Mouse (Mus musculus) heart, embryonic 15.5 days (tissue): Measurements from ENCODE around the gene Tmem59l. TPM values are rescaled to one million over a fixed set of nuclear protein-coding genes. Genes with fewer than 3 reads are reported as not detected.

ENCODE experiments used
- ATAC-seq: fragments of 200-750 bp; cut with Nextera tagmentation; replicated peaks from 2 replicates; pipeline ENCODE4 v1.8.0; 2017; ENCODE audit warnings: low read depth, moderate TSS enrichment; ENCODE audit not compliant: insufficient number of reproducible peaks, insufficient read depth, low FRiP score
- H3K27ac ChIP-seq: fragments of 300-500 bp; sonication (generic); 2 replicates; pipeline ENCODE4 v1.5.1; 2015; ENCODE audit warnings: mild to moderate bottlenecking, inconsistent platforms
- H3K27me3 ChIP-seq: fragments of 300-500 bp; sonication (generic); 2 replicates; pipeline ENCODE4 v1.6.1; 2015; ENCODE audit warnings: inconsistent platforms
- H3K36me3 ChIP-seq: fragments of 300-500 bp; sonication (generic); 2 replicates; pipeline ENCODE4 v1.6.1; 2015; ENCODE audit warnings: mild to moderate bottlenecking, inconsistent platforms
- H3K4me1 ChIP-seq: fragments of 300-500 bp; sonication (generic); replicated peaks from 2 replicates; pipeline ENCODE4 v1.6.1; 2015; ENCODE audit warnings: inconsistent platforms
- H3K4me2 ChIP-seq: fragments of 300-500 bp; sonication (generic); 2 replicates; pipeline ENCODE4 v1.6.1; 2015; ENCODE audit warnings: inconsistent platforms, mild to moderate bottlenecking, moderate library complexity
- H3K4me3 ChIP-seq: fragments of 300-500 bp; sonication (generic); 2 replicates; pipeline ENCODE4 v1.5.1; 2015; ENCODE audit warnings: mild to moderate bottlenecking, inconsistent platforms
- H3K9ac ChIP-seq: fragments of 300-500 bp; sonication (generic); 2 replicates; pipeline ENCODE4 v1.6.1; 2015; ENCODE audit warnings: mild to moderate bottlenecking, inconsistent platforms
- H3K9me3 ChIP-seq: fragments of 300-500 bp; sonication (generic); replicated peaks from 2 replicates; pipeline ENCODE4 v1.6.1; 2016; ENCODE audit warnings: inconsistent platforms
- WGBS: fragments of 180-500 bp; shearing (Covaris S2); methylation state at CpG from one replicate; pipeline ENCODE4 v1.1.7; 2015; ENCODE audit warnings: mixed read lengths; 5-methylcytosine and 5-hydroxymethylcytosine counted together
- polyA plus RNA-seq: library from polyadenylated mRNA; unstranded; fragments of >200 nt; fragmentation: Nextera tagmentation; extraction: Ambion mirVana; gene quantifications from 2 replicates; pipeline ENCODE4 v1.2.1, GENCODE M21; 2015

Tmem59l gene
- polyA plus RNA-seq, 1 experiment from 2014 or later: 0.24 TPM

DNA sequence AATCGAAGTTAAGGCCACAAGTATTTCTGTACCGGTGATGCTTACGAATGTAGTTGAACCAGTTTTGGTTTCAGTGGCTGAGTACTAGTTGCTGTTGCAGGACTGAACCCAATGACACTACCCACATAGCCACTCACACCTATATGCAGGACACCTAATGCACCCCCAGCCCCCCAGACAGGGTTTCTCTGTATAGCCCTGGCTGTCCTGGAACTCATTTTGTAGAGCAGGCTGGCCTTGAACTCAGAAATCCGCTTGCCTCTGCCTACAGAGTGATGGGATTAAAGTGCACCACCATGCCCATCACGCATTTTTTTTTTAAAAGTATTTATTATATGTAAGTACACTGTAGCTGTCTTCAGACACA, 19.9 kb upstream of the Tmem59l start:
- Histone ChIP-seq H3K27ac (peak overlapping the region; percentile 92; the same call in 1 of the 2 replicates), H3K4me3 (peak overlapping the region; percentile 74; the same call in 1 of the 2 replicates), H3K4me2 (no peak overlapping the region), H3K9ac (no peak overlapping the region), H3K27me3 (peaks cover 15% of the 10 kb centered on the region), H3K4me1 (peaks cover 58% of the 10 kb centered on the region), H3K9me3 (no peaks in the 10 kb centered on the region), H3K36me3 (peaks cover 12% of the 10 kb centered on the region)
- ATAC-seq: no peak
- 56% methylated on average over 5 of the region's 5 CpGs for WGBS

DNA sequence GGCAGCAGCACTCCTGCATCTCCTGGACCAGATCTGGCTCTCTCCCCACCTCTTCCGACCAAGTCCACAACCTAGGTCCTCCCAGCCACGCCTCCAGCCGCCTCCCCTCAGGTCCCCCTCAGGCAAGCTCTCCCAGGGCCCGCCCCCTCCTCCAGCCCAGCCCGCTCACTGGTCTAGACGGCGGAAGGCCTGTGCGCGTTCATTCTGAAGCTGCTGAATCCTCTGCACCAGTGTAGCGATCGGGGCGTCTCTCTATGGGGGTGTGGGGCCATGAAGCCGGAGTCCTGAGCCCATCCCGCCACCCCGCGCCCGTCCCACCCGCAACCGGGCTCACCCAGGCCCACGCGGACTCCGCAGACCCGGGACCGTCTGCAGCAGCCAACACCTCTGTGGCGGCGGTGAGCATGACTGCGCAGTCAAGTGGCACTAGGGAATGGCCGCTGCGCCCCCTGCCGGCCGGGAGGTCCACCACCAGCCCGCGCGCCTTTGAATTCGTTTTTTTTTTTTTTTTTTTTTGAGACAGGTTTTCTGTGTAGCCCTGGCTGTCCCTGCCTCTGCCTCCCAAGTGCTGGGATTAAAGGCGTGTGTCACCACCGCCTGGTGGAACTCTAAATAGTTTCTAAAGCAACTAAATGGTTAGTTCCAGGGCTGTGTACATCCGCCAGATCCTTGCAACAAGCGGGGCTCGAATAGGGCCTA, 19.3 kb upstream of the Tmem59l start, which contains the start of gene Rex1bd:
TSS of gene Rex1bd (minus strand) at position 425 of the 699 bp plus-strand sequence.
- Histone ChIP-seq H3K4me3 (peak within 1 kb of the TSS; percentile 74), H3K4me2 (peak within 1 kb of the TSS; percentile 88), H3K9me3 (no peaks in the 10 kb centered on the region), H3K4me1 (peaks cover 58% of the 10 kb centered on the region), H3K27me3 (peaks cover 20% of the 10 kb centered on the region), H3K27ac (peak within 1 kb of the TSS; percentile 92), H3K9ac (peak within 1 kb of the TSS; percentile 88), H3K36me3 (peaks cover 9% of the 10 kb centered on the region)
- peak; percentile 87 for ATAC-seq
- 2% methylated on average over 40 of the region's 40 CpGs for WGBS

DNA sequence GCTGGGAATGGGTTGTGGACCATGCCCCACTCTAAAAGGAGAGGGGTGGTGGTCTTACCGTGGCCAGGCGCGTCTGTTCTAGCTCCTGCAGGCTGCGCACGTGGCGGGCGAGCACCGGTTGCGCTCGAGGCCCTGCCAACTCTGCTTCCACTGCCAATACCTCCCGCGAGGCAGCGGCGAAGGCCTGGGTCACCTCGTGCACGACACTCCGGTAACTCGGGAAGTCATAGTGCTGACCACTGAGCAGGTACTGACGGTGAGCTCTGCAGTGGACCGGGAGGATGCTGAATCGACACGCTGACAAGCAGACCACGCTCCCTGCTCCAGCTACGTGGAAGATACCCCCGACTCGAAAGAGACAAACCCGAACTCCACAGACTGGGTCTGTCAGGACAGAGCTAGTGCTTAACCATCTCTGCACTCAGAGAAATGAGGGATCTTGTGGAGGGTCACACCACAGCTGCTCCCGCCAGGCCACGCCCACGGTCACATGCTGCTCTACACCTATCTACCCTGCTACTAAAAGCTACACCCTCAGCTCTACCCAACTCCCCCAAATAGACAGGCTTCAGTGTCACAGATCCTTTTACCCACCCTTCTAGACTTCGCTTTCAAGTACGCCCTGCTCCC, 18.7 kb upstream of the Tmem59l start:
- peak; percentile 0; the same call in 1 of the 2 replicates for ATAC-seq
- no peaks in the 10 kb centered on the region for H3K9me3 ChIP-seq
- H3K9ac ChIP-seq: peak overlapping the region; percentile 88
- peaks cover 9% of the 10 kb centered on the region for H3K36me3 ChIP-seq
- WGBS: 33% methylated on average over 32 of the region's 32 CpGs
- H3K4me1 ChIP-seq: peaks cover 57% of the 10 kb centered on the region
- H3K4me2 ChIP-seq: peak overlapping the region; percentile 88
- peak overlapping the region; percentile 74 for H3K4me3 ChIP-seq
- peaks cover 27% of the 10 kb centered on the region for H3K27me3 ChIP-seq
- peak overlapping the region; percentile 92; the same call in 1 of the 2 replicates for H3K27ac ChIP-seq

DNA sequence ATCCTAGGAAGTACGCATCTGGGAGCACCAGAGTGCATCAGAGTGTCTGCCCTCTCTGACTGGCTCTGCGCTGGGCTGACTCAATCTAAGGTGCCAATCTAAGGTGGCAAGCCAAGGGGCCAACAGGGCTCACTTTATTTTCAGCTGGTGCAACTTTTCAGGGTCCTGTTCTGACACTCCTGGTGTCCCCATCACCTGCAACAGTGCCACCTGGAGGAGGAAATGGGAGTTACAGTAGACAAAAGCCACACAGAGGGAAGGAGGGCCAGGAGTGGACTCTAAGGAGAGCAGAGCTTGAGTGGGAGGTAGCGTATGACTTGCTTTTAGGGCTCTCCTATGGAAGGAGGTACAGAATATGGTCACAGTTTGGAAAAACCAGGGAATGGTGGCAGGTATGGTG, 17.7 kb upstream of the Tmem59l start:
- no peak overlapping the region for H3K4me3 ChIP-seq
- no peak overlapping the region for H3K9ac ChIP-seq
- H3K9me3 ChIP-seq: no peaks in the 10 kb centered on the region
- H3K4me1 ChIP-seq: peaks cover 60% of the 10 kb centered on the region
- no peak overlapping the region for H3K4me2 ChIP-seq
- 81% methylated on average over 3 of the region's 3 CpGs for WGBS
- H3K27me3 ChIP-seq: peaks cover 36% of the 10 kb centered on the region
- ATAC-seq: no peak
- peaks cover 9% of the 10 kb centered on the region for H3K36me3 ChIP-seq
- no peak overlapping the region for H3K27ac ChIP-seq

DNA sequence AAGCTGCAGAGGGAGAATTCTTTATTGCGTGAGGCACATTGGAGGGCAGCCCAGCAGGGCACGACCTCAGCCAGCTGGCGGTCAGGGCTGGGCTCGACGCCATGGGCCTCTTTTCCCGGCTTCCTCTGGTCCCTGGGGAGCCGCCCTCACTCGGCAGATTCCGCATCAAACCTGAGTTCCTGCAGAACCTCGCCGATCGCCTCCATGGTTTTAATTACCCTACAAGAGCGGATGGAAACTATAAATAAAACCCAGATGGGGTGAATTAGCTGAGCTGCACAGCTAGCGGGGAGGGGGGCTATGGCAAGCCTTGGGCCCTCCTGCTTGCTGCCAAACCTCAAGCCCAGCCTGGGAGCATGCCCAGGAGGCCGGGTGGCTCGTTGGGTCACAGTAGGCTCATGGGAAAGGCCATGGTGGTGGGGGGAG, 17.1 kb upstream of the Tmem59l start:
- WGBS: 57% methylated on average over 16 of the region's 16 CpGs
- H3K4me1 ChIP-seq: peaks cover 57% of the 10 kb centered on the region
- no peak overlapping the region for H3K4me3 ChIP-seq
- peaks cover 9% of the 10 kb centered on the region for H3K36me3 ChIP-seq
- H3K4me2 ChIP-seq: no peak overlapping the region; the same call in 1 of the 2 replicates
- ATAC-seq: no peak
- no peaks in the 10 kb centered on the region for H3K9me3 ChIP-seq
- no peak overlapping the region for H3K27ac ChIP-seq
- H3K9ac ChIP-seq: no peak overlapping the region
- H3K27me3 ChIP-seq: peaks cover 42% of the 10 kb centered on the region

DNA sequence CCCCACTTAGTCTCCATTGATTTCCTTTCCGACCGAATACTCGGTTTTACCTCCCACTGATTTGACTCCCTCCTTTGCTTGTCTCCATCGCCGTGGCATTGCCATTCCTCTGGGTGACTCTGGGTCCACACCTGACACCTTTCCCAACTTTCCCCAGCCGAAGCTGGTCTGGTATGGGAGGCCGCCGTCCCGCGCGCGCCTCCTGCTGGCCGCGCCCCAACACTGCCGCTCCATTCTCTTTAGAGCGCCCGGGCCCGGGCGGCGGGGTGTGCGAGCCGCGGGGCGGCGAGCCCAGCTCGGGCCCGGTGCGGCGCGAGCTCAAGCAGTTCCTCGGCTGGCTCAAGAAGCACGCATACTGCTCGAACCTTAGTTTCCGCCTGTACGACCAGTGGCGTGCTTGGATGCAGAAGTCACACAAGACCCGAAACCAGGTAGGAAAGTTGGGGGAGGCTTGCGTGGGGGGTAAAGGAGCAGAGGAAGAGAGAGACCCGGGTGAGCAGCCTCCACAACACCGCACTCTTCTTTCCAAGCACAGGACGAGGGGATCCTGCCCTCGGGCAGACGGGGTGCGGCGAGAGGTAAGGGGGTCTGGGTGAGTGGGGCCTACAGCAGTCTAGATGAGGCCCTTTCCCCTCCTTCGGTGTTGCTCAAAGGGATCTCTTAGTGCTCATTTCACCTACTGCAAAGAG, 16.0 kb upstream of the Tmem59l start:
- H3K4me3 ChIP-seq: 0 out of 2 replicates have a peak overlapping the region, but pooled peaks have one; percentile 2
- H3K9ac ChIP-seq: no peak overlapping the region
- H3K27me3 ChIP-seq: peaks cover 53% of the 10 kb centered on the region
- H3K4me2 ChIP-seq: no peak overlapping the region; the same call in 1 of the 2 replicates
- no peaks in the 10 kb centered on the region for H3K9me3 ChIP-seq
- peaks cover 48% of the 10 kb centered on the region for H3K4me1 ChIP-seq
- ATAC-seq: no peak
- peaks cover 9% of the 10 kb centered on the region for H3K36me3 ChIP-seq
- 18% methylated on average over 46 of the region's 46 CpGs for WGBS
- no peak overlapping the region for H3K27ac ChIP-seq

DNA sequence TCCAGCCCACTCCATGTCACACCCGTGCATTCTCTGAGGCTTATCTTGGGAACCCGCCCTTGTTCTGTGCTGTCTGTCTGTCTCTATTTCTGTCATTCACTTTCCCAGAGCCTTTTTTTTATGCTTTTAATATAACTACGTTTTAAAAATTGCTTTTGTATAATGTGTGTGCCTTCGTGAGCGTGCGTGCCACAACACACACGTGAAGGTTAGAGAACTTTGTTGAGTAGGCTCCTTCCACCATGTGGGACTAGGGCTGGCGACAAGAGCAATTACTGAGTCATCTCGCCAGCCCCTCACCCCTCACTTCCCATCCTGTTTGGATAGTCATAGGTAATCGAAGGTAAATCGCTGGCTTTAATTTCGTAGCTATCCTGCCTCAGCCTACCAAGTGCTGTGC, 15.4 kb upstream of the Tmem59l start:
- H3K27ac ChIP-seq: no peak overlapping the region
- no peak for ATAC-seq
- 0 out of 2 replicates have a peak overlapping the region, but pooled peaks have one; percentile 10 for H3K4me3 ChIP-seq
- H3K4me1 ChIP-seq: peaks cover 48% of the 10 kb centered on the region
- 26% methylated on average over 12 of the region's 12 CpGs for WGBS
- H3K27me3 ChIP-seq: peaks cover 59% of the 10 kb centered on the region
- peak overlapping the region; percentile 46 for H3K4me2 ChIP-seq
- no peak overlapping the region for H3K9ac ChIP-seq
- peaks cover 3% of the 10 kb centered on the region for H3K36me3 ChIP-seq
- H3K9me3 ChIP-seq: no peaks in the 10 kb centered on the region

DNA sequence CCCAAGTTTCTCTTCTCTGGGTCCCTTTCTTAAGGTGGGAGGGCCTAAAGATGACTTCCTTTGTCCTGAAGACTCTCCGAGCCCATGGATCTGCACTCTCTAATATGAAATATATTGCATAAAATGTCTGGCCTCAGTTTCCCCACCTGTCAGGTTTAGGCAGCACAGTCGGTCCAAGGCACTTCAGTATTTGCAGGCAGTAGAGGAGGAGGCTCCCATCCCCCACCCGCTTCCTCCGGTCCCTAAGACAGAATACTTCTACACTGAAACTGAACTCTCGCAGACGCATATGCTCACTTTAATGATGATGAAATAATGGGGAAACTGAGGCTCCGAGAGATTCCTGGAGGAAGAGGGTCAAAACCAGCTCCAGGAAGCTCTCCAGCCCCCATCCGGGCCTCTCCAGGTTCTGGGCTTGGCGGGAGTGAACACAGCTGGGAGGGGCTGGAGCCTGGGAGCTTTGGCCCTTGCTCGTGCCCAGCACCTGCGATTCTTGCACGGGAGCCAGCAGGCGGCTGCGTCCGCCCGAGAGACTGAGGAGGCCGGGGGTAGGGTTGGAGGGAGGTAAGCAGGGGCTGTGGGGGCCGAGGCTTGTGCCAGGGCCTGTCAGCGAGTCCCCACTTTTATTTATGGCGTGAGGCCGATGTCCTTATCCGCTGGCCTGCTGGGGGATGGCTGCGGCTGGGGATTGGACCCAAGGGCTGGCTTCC, 14.8 kb upstream of the Tmem59l start:
- H3K9ac ChIP-seq: peak overlapping the region; percentile 26; the same call in 1 of the 2 replicates
- 10% methylated on average over 23 of the region's 23 CpGs for whole genome bisulfite sequencing
- no peaks in the 10 kb centered on the region for H3K9me3 ChIP-seq
- peaks cover 48% of the 10 kb centered on the region for H3K4me1 ChIP-seq
- 0 out of 2 replicates have a peak overlapping the region, but pooled peaks have one; percentile 10 for H3K4me3 ChIP-seq
- H3K27ac ChIP-seq: no peak overlapping the region
- no peak for ATAC-seq
- no peaks in the 10 kb centered on the region for H3K36me3 ChIP-seq
- peak overlapping the region; percentile 46 for H3K4me2 ChIP-seq
- peaks cover 65% of the 10 kb centered on the region for H3K27me3 ChIP-seq

DNA sequence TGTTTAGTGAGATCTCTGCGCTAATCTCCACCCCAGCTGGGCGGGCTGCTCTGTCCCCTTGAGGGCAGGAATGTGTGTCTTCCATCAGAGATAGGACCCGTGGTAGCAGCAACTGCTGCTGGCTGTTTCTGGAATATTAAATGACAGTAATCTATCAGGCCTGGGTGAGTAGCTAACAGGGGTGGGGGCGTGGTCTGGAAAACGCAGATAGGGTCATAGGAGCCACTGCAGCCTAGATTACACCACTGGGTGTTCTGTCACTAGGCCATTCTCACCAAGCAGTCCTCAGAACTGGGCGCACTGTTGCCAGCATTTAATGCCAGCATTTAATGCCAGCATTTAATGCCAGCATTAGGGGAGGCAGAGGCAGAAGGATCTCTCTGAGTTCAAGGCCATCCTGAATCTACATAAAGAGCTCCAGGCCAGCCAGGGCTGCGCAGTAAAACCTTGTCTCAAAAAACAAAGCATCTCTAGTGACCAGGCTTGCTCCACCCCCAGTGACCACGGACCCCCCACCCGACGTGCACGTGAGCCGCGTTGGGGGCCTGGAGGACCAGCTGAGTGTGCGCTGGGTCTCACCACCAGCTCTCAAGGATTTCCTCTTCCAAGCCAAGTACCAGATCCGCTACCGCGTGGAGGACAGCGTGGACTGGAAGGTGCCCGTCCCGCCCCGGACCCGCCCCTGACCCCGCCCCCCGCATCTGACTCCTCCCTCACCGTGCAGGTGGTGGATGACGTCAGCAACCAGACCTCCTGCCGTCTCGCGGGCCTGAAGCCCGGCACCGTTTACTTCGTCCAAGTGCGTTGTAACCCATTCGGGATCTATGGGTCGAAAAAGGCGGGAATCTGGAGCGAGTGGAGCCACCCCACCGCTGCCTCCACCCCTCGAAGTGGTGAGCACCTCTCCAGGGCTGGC, 13.5 kb upstream of the Tmem59l start:
- H3K9ac ChIP-seq: no peak overlapping the region
- peaks cover 78% of the 10 kb centered on the region for H3K27me3 ChIP-seq
- no peak overlapping the region for H3K27ac ChIP-seq
- peak overlapping the region; percentile 17; the same call in 1 of the 2 replicates for H3K4me2 ChIP-seq
- no peak for ATAC-seq
- H3K4me1 ChIP-seq: peaks cover 42% of the 10 kb centered on the region
- WGBS: 9% methylated on average over 39 of the region's 39 CpGs
- H3K36me3 ChIP-seq: no peaks in the 10 kb centered on the region
- 0 out of 2 replicates have a peak overlapping the region, but pooled peaks have one; percentile 2 for H3K4me3 ChIP-seq
- no peaks in the 10 kb centered on the region for H3K9me3 ChIP-seq

DNA sequence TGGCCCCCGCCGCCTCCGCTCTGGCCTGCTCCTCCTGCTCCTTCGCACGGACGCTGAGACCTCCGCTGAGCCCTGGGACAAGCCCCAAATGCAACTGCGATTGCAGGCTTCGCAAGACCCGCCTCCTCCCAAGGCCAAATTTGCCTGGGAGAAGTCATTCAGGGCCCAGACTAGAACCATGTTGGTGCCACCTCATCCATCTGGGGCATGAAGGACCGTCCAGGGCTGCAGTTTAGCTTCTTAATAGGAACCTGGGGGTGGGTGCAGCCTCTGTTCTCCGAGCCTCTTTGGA, 8.6 kb upstream of the Tmem59l start:
- H3K36me3 ChIP-seq: no peaks in the 10 kb centered on the region
- H3K4me3 ChIP-seq: peak overlapping the region; percentile 6; the same call in 1 of the 2 replicates
- H3K4me1 ChIP-seq: peaks cover 35% of the 10 kb centered on the region
- ATAC-seq: no peak
- WGBS: 8% methylated on average over 12 of the region's 12 CpGs
- H3K27ac ChIP-seq: no peak overlapping the region
- no peak overlapping the region for H3K9ac ChIP-seq
- peaks cover 100% of the 10 kb centered on the region for H3K27me3 ChIP-seq
- no peaks in the 10 kb centered on the region for H3K9me3 ChIP-seq
- no peak overlapping the region for H3K4me2 ChIP-seq
